Mouse (Mus musculus): ENCODE data around the gene Pnpla1.

Gene Pnpla1

DNA sequence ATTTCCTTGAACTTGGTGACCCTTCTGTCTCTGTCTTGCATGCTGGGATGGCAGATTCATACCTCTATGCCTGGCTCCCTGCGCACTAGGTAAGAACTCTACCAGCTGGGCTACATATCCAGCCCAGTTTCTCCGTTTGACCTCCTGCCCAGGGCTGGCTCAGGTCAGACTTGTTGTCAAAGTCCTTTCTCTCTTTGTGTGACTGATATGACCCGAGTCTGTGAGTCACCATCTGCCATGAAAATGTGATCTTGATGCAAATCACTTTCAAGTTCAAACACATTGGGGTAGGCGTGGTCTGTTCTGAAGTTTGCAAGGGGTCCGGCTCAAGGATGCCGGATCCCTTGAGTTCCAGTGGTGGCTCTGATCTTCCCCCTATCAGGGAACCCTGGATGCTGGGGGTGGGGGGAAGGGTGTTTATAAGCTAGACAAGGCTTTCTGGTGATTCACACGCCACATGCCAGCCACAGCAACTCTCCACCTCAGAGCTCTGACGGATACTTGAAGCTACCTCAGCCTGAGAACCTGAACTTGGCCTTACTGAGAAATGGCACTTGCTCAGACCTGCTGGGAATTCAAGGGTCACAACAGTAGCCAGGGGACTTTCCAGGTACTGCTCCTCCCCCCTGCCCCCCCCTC is 66.9 kb downstream of the Pnpla1 start:
- WGBS, result 88% methylated on average over 8 of the region's 8 CpGs

DNA sequence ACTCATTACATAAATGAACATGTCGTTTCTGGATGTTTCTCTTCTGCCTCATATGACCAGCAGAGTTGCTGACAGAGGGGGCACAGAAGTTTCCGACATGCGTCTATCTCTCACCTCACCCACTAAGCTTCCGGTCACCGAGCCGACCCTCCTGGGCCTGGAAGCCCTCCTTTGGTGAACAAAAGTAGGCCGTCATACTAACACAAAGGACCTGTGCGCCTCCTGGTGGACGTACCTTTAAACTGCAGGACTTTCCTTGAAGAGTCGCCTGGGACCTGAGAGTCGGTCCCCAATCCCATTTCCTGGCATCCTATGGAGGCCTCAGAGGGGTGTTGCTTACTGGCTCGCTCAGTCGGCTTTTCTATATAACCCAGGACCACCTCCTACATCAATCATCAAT is 68.2 kb downstream of the Pnpla1 start:
- 11% methylated on average over 13 of the region's 13 CpGs for WGBS

GRCm38 (mm10) chr17:28926866-28927635 is 68.8 kb downstream of the Pnpla1 start:
- WGBS, result 45% methylated on average over 15 of the region's 15 CpGs

DNA sequence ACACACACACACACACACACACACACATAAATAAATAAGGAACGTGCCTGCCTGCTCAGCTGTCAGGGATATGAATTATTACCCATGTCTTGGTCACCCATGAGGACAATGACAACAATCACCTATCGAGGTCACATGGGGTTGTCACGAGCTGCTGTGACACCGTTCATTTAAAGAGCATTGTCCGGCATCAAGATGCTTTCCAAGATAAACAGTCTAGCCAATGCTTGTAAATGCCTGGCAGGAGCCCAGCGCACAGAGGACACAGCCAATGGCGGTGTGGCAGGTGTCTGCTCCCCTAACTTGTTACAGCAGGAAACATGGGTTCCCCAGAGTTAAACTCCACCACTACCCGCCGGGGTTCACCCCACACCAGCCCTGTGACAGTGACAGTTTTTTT is 69.8 kb downstream of the Pnpla1 start:
- WGBS, result 76% methylated on average over 9 of the region's 9 CpGs

- 98% methylated on average over 4 of the region's 4 CpGs for WGBS
These were observed 71.2 kb downstream of the Pnpla1 start for GRCm38 (mm10) chr17:28929369-28929768.

DNA sequence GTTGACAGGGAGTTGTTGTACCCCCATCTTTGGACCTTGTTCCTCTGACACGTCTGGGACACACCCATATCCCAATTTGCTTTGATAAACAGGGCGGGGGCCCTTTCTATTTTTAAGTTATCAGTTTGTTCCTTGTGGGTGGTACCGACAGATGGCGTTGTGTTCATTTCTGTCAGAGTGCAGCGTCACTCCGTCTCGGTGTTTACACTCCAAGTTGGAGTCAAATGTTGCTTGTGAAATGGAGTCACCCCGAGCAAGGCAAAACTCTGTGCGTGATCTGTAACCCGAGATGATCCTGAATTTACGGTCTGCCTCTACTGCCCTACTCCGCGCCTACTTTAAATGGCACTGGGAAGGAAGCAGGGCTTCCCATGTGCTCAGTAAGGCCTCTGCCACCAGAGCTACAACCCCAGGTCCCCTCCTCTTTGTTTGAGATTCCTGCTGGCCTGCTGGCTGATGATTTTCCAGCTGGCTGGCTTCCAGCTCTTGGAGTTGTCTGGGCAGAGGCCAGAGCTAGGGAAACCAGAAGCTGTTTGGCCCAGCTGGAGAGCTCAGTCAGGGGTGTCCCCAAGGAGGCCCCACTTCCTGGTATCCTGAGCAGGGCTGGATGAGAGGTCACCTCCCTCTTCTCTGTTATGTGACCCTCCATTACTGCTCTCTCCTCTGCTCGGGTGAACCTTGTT is 72.3 kb downstream of the Pnpla1 start:
- 25% methylated on average over 14 of the region's 14 CpGs for whole genome bisulfite sequencing

- 87% methylated on average over 18 of the region's 18 CpGs for WGBS
These were observed 73.4 kb downstream of the Pnpla1 start for GRCm38 (mm10) chr17:28931436-28932211.

- 90% methylated on average over 4 of the region's 4 CpGs for WGBS
These were observed 74.1 kb downstream of the Pnpla1 start for GRCm38 (mm10) chr17:28932274-28932673.

GRCm38 (mm10) chr17:28934120-28934916 is 76.1 kb downstream of the Pnpla1 start:
- WGBS, result 75% methylated on average over 19 of the region's 19 CpGs

DNA sequence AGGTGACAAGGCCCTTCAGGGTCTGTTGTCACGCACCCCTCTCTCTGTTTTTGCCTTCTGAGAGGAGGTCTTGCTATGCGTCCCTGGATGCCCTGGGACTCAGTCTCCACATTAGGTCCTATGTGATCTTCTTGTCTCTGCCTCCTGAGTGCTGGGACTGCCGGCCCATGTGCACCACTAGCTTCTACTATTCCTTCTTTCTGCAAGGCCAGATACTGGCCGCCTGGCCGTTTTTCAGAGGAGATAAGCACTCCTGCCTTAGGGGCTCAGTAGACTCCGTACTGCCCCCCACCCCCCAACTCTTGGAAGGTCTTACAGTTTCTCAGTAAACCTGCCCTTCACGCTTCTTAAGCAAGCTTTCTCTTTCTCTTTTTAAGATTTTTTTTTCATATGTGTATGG is 77.9 kb downstream of the Pnpla1 start:
- WGBS, result 93% methylated on average over 7 of the region's 7 CpGs

DNA sequence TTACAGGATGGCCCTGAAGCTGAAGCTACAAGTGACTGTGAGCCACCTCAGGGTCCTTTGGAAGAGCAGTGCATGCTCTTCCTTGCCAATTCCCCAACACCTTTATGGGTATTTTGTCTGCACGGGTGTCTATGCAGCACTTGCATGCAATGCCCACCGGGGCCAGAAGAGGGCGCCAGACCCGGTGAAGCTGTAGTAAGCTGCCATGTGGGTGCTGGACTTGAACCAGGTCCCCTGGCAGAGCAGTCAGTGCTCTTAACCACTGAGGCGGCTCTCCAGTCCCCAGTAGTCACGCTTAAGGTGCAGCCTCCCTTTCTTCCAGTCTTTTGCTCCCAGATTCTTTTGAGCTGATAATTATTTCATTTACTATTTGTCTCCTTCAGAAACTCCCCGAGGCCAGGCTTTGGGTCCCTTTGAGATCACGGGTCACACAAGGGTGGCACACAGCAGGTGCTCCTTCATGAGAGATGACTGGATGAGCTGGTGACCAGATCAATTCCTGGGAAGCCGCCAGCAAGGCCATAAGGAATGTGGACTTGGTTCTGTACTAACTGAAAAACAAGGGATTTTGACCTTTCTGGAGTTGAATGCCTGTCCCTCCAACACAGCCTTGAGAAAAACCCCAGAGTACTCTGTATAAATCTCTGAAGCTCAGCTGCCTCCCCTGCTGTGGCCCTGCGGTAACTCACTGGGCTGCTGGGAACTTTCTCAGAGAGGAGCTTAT is 78.6 kb downstream of the Pnpla1 start:
- 79% methylated on average over 10 of the region's 10 CpGs for whole genome bisulfite sequencing

All from cerebral cortex, adult 2 months (tissue).